Mouse (Mus musculus): ENCODE results near the gene Orc3. TPM values are rescaled to one million over a fixed set of nuclear protein-coding genes. Genes with fewer than 3 reads are reported as not detected.
"Not testable (repeated sequence)": the region's sequence is repeated elsewhere in the genome, so short reads cannot be mapped to it uniquely, and the experiment has no call there.

Gene Orc3
- polyA plus RNA-seq, 1 experiment from 2014 or later = 105 TPM

DNA sequence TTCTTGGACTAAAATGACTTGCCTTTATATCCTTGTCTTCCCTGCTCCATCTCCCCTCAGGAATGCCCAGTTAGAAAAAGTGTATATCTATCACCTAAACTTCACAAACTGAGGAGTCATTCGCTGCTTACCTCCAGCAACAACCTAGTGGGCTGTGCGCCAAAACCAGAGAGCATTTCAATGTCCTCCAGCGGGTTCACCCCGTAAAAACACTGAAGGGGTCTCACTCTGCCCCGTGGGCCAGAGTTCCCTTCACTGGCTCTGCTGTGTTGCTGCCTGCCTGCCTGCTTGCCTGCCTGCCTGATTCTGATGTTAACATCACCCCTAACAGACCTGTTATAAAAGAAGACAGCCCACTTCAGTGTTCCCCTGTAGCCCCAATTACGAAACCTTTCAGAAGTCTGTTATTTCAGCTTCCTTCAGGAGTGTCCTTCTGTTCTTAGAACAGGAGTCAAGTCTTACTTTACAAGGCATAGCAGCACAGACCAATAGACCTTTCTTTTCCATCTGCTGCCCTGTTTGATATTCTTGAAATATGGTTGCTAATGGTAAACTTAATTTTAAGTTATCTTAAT lies 1.1 kb downstream of the Orc3 start:
- Histone ChIP-seq H3K4me2 (replicated peaks; ENCODE audit: low read depth, low read length) (peak overlapping the region; percentile 63), H3K9me3 (ENCODE audit: control insufficient read depth, low read depth, low read length) (no peaks in the 10 kb centered on the region), H3K27me3 (ENCODE audit: control insufficient read depth, insufficient read depth, low read length) (no peaks in the 10 kb centered on the region), H3K4me3 (ENCODE audit: low read depth, low read length) (peak overlapping the region; percentile 71), H3K9ac (replicated peaks; ENCODE audit: low read depth, low read length) (peak overlapping the region; percentile 62), H3K27ac (ENCODE audit: low read length) (no peak overlapping the region), H3K4me1 (ENCODE audit: control insufficient read depth, insufficient read depth, low read length) (peaks cover 16% of the 10 kb centered on the region), H3K36me3 (ENCODE audit: control insufficient read depth, insufficient read depth, low read length) (peaks cover 13% of the 10 kb centered on the region; the same call in 1 of the 2 replicates)
- no peak for ATAC-seq (ENCODE audit: insufficient number of reproducible peaks, insufficient read depth, low FRiP score, low read depth)
- WGBS = 63% methylated on average over 6 of the region's 6 CpGs

DNA sequence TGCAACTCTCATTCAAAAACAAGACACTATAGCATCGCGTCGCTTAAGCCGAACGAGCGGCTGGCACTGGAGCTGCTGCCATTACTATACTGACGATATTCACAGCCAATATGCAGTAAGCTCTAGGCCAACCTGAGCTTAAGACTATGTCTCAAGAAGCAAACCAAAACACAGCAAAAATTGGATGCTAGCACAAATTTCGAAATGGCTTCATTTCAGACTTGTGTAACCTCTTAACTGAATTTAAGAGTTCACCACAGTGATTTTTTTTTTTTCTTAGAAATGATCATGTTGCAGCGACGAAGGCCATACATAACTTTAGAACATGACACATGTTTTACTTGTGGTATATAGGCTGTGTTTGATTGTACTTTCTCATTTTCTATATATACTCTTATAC lies 8.1 kb downstream of the Orc3 start:
- H3K27ac ChIP-seq (ENCODE audit: low read length) = no peak overlapping the region
- H3K4me3 ChIP-seq (ENCODE audit: low read depth, low read length) = no peak overlapping the region
- H3K9me3 ChIP-seq (ENCODE audit: control insufficient read depth, low read depth, low read length) = no peaks in the 10 kb centered on the region
- H3K27me3 ChIP-seq (ENCODE audit: control insufficient read depth, insufficient read depth, low read length) = no peaks in the 10 kb centered on the region
- ATAC-seq (ENCODE audit: insufficient number of reproducible peaks, insufficient read depth, low FRiP score, low read depth) = no peak
- no peaks in the 10 kb centered on the region for H3K4me1 ChIP-seq (ENCODE audit: control insufficient read depth, insufficient read depth, low read length)
- H3K36me3 ChIP-seq (ENCODE audit: control insufficient read depth, insufficient read depth, low read length) = peaks cover 49% of the 10 kb centered on the region
- 95% methylated on average over 10 of the region's 10 CpGs for WGBS
- no peak overlapping the region for H3K9ac ChIP-seq (replicated peaks; ENCODE audit: low read depth, low read length)
- H3K4me2 ChIP-seq (replicated peaks; ENCODE audit: low read depth, low read length) = no peak overlapping the region

DNA sequence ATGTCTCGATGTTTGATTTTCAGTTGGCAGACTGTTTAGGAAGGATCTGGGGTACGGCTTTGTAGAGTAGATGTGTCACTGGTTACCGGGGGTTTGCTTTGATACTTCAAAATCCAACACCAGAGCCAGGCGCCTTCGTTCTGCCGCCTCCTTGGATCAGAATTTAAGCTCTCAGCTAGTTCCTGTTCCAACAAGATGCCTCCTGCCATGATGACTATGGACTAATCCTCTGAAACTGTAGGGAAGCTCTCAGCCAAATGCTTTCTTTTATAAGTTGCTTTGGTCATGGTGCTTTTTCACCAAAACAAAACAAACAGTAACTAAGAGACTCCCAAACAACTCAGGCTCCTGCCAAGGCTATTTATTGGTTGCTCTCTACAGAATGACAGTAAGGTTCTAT lies 11.6 kb downstream of the Orc3 start:
- Histone ChIP-seq H3K4me1 (ENCODE audit: control insufficient read depth, insufficient read depth, low read length) (no peaks in the 10 kb centered on the region), H3K36me3 (ENCODE audit: control insufficient read depth, insufficient read depth, low read length) (peaks cover 51% of the 10 kb centered on the region)

DNA sequence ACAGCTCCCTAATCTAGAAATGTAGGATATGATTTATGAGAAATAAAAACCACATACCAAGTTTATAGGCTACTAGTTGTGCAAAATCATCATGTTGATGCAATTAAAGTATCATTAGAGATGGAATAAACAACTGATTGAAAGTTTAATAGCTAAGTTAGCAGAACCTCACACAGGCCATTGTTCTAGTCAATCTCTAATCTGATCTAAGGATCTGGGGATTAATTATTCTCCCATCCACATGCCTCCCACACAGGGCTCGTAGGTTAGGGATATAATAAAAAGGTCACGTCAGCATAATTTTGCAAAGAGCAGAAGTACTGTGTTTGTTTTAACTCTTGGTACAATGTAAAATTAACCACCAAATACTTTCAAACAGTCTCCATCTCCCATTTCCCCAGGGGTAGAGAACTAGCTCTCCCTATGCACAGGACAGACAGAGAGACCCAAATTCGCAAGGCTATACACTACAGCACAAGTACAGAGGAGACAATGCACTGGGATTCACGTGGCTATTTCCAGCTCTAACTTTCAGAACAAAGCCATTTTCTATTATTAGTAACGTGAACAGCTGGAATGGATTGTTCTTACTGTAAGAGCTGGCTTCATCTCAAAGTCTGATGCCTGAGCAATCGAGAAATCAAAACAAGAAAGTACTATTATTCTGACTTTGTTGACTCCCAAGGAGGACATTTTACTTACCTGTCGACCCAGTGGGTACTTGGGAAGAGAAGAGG lies 29.7 kb downstream of the Orc3 start:
- no peak overlapping the region for H3K4me3 ChIP-seq (ENCODE audit: low read depth, low read length)
- no peaks in the 10 kb centered on the region for H3K9me3 ChIP-seq (ENCODE audit: control insufficient read depth, low read depth, low read length)
- H3K27me3 ChIP-seq (ENCODE audit: control insufficient read depth, insufficient read depth, low read length) = no peaks in the 10 kb centered on the region
- ATAC-seq (ENCODE audit: insufficient number of reproducible peaks, insufficient read depth, low FRiP score, low read depth) = no peak
- peaks cover 40% of the 10 kb centered on the region for H3K36me3 ChIP-seq (ENCODE audit: control insufficient read depth, insufficient read depth, low read length)
- WGBS = 72% methylated on average over 7 of the region's 7 CpGs
- no peak overlapping the region for H3K9ac ChIP-seq (replicated peaks; ENCODE audit: low read depth, low read length)
- H3K4me2 ChIP-seq (replicated peaks; ENCODE audit: low read depth, low read length) = no peak overlapping the region
- no peak overlapping the region for H3K27ac ChIP-seq (ENCODE audit: low read length)
- no peaks in the 10 kb centered on the region for H3K4me1 ChIP-seq (ENCODE audit: control insufficient read depth, insufficient read depth, low read length)

More for the DNA sequence above, 11.6 kb downstream of the Orc3 start:
- no peaks in the 10 kb centered on the region for H3K27me3 ChIP-seq (ENCODE audit: control insufficient read depth, insufficient read depth, low read length)
- no peaks in the 10 kb centered on the region for H3K9me3 ChIP-seq (ENCODE audit: control insufficient read depth, low read depth, low read length)
- no peak overlapping the region for H3K4me3 ChIP-seq (ENCODE audit: low read depth, low read length)
- no peak overlapping the region for H3K27ac ChIP-seq (ENCODE audit: low read length)
- 98% methylated on average over 6 of the region's 6 CpGs for WGBS
- H3K9ac ChIP-seq (replicated peaks; ENCODE audit: low read depth, low read length) = no peak overlapping the region
- H3K4me2 ChIP-seq (replicated peaks; ENCODE audit: low read depth, low read length) = no peak overlapping the region
- ATAC-seq (ENCODE audit: insufficient number of reproducible peaks, insufficient read depth, low FRiP score, low read depth) = no peak

DNA sequence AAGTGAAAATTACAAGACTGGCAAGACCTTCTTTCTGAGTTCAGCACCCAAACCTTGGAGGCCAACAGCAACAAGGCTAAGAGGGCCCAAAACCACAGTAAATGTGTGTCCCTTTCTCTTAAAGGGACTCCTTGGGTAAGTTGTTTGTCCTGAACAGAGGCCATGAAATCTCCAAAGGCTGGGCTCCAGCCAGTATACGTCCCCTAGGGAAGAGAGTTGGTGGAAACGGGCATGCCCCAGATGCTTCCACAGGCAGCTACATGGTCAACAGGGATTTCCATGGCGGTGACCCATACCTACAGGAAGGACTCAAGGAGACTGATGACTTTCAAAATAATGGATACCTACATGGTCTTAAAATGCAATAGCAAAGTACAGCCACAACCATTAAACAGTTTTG lies 31.3 kb downstream of the Orc3 start:
- Histone ChIP-seq H3K27me3 (ENCODE audit: control insufficient read depth, insufficient read depth, low read length) (no peaks in the 10 kb centered on the region), H3K4me1 (ENCODE audit: control insufficient read depth, insufficient read depth, low read length) (no peaks in the 10 kb centered on the region), H3K4me2 (replicated peaks; ENCODE audit: low read depth, low read length) (no peak overlapping the region), H3K9me3 (ENCODE audit: control insufficient read depth, low read depth, low read length) (no peaks in the 10 kb centered on the region), H3K4me3 (ENCODE audit: low read depth, low read length) (no peak overlapping the region), H3K9ac (replicated peaks; ENCODE audit: low read depth, low read length) (no peak overlapping the region), H3K36me3 (ENCODE audit: control insufficient read depth, insufficient read depth, low read length) (peaks cover 46% of the 10 kb centered on the region), H3K27ac (ENCODE audit: low read length) (no peak overlapping the region)
- WGBS = 94% methylated on average over 3 of the region's 3 CpGs
- ATAC-seq (ENCODE audit: insufficient number of reproducible peaks, insufficient read depth, low FRiP score, low read depth) = no peak

DNA sequence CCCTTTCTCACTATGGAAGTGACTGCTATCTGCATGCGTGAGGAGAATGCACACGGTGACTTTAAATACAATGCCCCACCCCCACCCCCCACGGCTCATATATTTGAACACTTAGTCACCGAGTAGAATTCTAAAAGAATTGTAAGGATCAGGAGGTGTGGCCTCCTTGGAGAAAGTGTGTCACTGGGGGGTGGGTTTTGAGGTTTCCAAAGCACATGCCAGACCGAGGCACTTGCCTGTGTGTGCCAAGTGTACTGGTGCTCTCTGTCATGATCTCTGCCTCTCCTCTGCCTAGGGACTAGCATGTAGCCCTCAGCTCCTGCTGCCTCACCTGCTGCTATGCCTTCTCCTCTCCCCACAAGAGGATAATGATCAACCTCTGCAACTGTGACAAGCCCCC lies 32.3 kb downstream of the Orc3 start:
- Histone ChIP-seq H3K4me3 (ENCODE audit: low read depth, low read length) (no peak overlapping the region), H3K4me1 (ENCODE audit: control insufficient read depth, insufficient read depth, low read length) (no peaks in the 10 kb centered on the region), H3K4me2 (replicated peaks; ENCODE audit: low read depth, low read length) (no peak overlapping the region), H3K9me3 (ENCODE audit: control insufficient read depth, low read depth, low read length) (no peaks in the 10 kb centered on the region), H3K27ac (ENCODE audit: low read length) (no peak overlapping the region), H3K27me3 (ENCODE audit: control insufficient read depth, insufficient read depth, low read length) (no peaks in the 10 kb centered on the region), H3K36me3 (ENCODE audit: control insufficient read depth, insufficient read depth, low read length) (peaks cover 51% of the 10 kb centered on the region), H3K9ac (replicated peaks; ENCODE audit: low read depth, low read length) (no peak overlapping the region)
- WGBS = 66% methylated on average over 5 of the region's 5 CpGs
- ATAC-seq (ENCODE audit: insufficient number of reproducible peaks, insufficient read depth, low FRiP score, low read depth) = 0 out of 2 replicates have a peak, but pooled peaks have one; percentile 33

DNA sequence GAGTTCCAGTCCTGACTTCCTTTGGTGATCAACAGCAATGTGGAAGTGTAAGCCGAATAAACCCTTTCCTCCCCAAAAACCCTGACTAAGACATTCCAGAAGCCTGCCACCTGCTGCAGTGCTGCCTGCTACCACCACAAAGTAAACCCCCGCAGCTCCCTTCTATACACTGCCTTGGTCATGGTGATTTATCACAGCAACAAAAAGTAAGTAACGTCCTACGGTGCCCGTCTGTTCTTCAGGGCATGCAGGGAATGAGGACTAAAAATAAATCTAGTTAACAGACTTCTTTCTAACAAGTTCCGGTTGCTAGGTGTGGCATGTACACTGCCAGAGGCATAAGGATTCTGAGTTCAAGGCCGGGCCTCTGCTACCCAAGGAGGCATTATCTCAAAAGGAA lies 32.8 kb downstream of the Orc3 start:
- H3K4me1 ChIP-seq (ENCODE audit: control insufficient read depth, insufficient read depth, low read length) = no peaks in the 10 kb centered on the region
- H3K9ac ChIP-seq (replicated peaks; ENCODE audit: low read depth, low read length) = no peak overlapping the region
- H3K4me2 ChIP-seq (replicated peaks; ENCODE audit: low read depth, low read length) = no peak overlapping the region
- WGBS = 63% methylated on average over 7 of the region's 7 CpGs
- peaks cover 56% of the 10 kb centered on the region for H3K36me3 ChIP-seq (ENCODE audit: control insufficient read depth, insufficient read depth, low read length)
- no peak overlapping the region for H3K27ac ChIP-seq (ENCODE audit: low read length)
- no peaks in the 10 kb centered on the region for H3K9me3 ChIP-seq (ENCODE audit: control insufficient read depth, low read depth, low read length)
- H3K27me3 ChIP-seq (ENCODE audit: control insufficient read depth, insufficient read depth, low read length) = no peaks in the 10 kb centered on the region
- H3K4me3 ChIP-seq (ENCODE audit: low read depth, low read length) = no peak overlapping the region
- no peak for ATAC-seq (ENCODE audit: insufficient number of reproducible peaks, insufficient read depth, low FRiP score, low read depth)

DNA sequence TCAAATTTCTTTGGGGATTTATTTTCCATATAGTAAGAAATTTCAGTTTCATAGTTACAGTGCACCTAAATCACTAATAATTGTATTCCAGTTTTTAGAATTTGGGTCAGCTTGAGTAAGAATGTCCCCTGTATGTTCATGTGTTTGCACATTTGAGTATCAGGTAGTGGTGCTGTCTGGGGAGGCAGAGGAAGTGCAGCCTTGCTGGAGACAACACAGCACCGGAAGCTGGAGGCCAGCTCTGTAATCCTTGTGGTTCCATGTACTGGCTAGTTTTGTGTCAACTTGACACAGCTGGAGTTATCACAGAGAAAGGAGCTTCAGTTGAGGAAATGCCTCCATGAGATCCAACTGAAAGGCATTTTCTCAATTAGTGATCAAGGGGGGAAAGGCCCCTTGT lies 33.3 kb downstream of the Orc3 start:
- not testable (repeated sequence) for H3K4me3 ChIP-seq (ENCODE audit: low read depth, low read length); H3K4me1 ChIP-seq (ENCODE audit: control insufficient read depth, insufficient read depth, low read length); H3K9ac ChIP-seq (replicated peaks; ENCODE audit: low read depth, low read length); ATAC-seq (ENCODE audit: insufficient number of reproducible peaks, insufficient read depth, low FRiP score, low read depth); H3K4me2 ChIP-seq (replicated peaks; ENCODE audit: low read depth, low read length); H3K27ac ChIP-seq (ENCODE audit: low read length); H3K9me3 ChIP-seq (ENCODE audit: control insufficient read depth, low read depth, low read length); H3K27me3 ChIP-seq (ENCODE audit: control insufficient read depth, insufficient read depth, low read length)
- WGBS = 85% methylated on average over 1 of the region's 1 CpGs
- peaks cover 61% of the 10 kb centered on the region for H3K36me3 ChIP-seq (ENCODE audit: control insufficient read depth, insufficient read depth, low read length)
